Mouse (Mus musculus) adipocyte (in vitro differentiated cells): ENCODE data around the gene Pard3.
"Not testable (repeated sequence)": the region's sequence is repeated elsewhere in the genome, so short reads cannot be mapped to it uniquely, and the experiment has no call there.

Experiments
- DNase-seq: peaks from one replicate; pipeline ENCODE4 v3.0.0-alpha.2; 2016; ENCODE audit warnings: low spot score

Pard3 gene

DNA sequence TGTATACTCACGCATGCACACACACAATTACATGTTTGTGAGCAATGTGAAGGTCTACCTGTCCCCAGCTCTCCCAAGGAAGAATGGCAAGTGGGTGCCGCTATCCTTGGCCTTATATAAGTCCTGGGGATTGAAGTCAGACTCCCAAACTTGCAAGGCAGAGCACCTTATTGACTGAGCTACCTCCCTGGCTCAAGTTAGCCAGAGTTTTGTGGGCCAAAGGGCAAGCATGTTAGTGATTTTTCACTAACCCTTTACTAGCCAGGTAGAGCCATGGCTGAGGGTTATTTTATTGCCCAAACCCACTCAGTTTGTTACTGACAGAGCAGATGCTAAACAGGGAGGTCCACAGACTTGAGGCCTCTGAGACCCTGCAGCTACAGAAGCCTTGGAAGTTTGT lies 73.1 kb downstream of the Pard3 start:
- no peak for DNase-seq

DNA sequence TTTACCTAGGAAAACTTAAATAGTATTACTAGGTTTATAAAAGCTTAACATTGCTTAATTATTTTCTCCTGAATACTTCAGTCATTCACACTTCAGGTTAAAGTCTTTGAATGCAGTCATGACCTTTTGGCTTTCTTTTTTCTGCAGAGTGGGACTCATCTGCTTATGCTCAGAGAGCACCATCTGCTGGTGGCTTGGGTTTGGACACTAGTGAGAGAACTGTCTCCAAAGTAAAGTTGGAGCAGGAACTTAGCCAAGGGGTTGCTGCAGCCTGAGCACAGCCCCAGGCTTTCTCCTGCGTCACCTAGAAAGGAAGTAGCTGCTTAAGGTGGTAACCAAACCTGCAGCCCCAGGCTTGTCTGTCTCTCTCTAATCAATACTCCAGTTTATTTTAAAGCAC lies 75.5 kb downstream of the Pard3 start:
- DNase-seq = peak; percentile 83

DNA sequence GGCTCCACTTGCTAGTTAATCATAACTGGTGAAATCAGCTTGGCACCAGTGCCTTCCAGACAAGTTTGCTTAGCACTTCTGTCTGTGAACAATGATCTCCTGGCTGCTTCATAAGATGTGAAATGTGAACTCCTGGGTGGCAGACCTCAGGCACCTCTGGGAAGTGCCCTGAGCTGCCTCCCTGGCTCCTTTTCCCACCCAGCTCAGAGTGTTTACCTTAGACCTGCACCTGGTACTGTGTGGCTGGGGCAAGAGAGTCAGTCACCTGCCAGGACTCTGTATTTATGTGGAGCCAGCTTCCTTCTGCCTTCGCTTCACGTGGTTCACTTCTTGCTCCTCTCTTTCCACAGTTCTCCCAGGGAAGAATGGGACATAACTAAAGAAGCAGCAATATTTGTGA lies 77.3 kb downstream of the Pard3 start:
- no peak for DNase-seq

DNA sequence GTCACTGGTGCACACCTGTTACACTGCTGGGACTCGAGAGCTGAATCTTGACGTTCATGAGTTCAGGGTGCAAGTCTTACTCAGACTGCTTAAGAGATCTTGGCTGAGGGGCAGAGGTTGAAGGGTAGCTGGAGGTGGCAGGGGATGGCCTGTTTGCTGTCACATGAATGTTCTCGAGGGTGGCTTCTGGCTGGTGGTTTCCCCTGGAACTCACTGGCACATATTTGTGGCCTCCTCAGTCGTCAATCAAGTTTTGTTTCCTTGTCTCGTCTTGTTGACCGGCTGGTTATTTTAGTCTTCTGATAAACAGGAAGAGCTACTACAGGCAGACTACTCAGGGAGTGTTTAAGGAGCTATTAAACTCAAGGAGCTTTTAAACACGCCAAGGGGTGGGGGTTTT lies 79.9 kb downstream of the Pard3 start:
- DNase-seq = peak; percentile 8

DNA sequence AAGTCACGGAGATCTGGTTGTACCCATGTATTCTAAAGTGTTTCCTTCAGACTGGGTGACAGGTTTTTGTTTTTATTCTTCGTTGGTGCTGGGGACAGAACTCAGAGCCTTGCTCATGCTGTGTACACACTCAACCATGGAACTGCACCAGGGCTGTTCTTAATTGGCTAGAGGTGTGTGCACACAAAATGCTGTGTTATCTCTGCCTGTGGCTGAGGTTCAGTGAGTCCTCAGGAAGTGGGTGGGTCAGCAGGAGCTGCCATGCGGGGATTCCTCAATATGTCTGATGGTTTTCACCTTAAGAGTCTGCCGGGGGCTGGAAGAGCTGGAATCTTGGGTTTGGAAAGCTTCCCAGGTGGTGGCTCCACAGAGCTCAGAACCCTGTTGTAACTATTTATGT lies 80.9 kb downstream of the Pard3 start:
- no peak for DNase-seq

DNA sequence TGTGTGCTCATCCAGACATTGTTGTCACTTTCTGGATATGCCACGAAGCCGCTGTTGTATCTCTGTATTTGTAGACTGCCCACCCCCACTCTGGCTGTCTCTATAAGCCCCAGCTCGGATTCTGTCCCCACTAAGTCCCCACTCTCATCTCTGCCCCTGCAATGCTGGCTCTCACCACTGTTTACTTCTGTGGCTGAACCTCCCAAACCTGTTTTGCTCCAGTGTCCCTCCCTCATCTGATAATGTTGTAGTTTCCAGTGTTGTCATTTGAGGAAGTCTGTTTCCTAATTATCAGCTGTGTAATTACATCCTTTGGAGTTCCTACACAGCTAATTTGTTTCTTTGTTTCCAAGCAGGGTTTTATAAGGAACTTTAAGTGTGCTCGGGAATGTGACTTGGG lies 81.4 kb downstream of the Pard3 start:
- no peak for DNase-seq

DNA sequence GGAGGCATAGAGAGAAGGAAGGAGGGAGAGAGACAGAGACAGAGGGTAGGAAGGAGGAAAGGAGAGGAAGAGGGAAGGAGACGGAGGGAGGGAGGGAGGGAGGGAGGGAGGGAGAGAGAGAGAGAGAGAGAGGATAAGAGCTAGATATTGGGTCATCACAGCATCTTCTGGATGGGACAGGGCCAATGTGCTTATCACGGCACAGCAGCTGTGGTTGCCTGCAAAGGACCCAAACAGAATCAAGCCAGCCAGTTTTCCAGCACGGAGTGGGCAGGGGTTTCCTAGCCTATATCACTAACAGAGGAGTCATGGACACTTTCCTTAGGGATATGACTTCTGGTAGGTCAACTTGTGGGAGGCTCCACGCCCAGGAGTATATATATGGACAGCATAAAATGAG lies 82.4 kb downstream of the Pard3 start:
- no peak for DNase-seq

DNA sequence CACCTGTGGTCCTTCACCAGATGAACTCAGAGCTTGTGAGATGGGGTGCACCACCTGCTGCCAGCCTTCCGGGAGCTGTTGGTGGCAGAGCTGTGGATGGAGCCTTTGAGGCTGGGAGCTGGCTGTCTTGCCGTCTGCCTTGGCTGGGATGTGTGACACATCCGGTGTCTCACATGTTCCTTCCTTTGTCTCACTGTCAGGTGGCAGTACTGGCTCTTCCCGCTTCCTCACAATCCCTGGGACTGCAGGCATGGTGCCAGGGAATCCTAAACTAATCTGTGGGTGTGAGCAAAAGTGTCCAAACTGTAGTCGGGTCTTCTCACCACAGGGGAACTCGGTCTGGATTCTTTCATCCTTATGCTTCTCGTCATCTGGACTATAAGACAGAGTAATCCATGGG lies 85.1 kb downstream of the Pard3 start:
- no peak for DNase-seq

DNA sequence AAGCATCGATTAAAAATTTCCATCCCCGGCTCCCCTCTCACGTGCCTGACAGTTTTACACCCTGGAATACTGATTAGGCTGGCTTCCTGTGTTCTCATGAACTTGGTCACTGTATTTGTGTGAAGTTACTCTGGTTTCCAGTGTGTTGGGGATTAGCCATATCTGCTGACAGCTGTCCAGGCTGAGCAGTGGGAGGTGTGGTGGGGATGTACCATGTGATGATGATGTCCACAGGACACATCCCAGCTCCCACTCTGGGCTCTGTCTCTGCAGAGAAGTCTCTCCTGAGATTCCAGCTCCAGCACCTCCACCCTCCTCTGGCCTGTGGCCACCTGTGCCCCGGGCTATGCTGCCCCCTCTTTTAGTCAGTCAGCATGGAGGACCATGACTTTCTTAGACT lies 87.0 kb downstream of the Pard3 start:
- DNase-seq = no peak

DNA sequence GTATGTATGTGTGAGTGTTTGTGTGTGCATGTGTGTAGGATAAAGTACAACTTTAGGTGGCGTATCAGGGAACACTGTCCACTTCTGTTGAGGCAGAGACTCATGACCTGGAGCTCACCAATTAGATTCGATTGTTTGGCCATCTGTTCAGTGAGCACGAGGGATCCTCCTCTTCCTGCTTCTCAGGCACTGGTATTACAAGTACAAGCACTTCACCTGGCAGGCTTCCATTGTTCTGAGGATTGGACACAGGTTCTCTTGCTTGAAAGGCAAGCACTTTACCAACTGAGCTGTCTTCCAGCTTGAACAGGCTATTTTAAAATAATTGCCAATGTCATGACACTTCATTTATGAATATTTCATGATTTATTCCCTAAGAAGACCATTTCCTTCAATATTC lies 88.0 kb downstream of the Pard3 start:
- no peak for DNase-seq

DNA sequence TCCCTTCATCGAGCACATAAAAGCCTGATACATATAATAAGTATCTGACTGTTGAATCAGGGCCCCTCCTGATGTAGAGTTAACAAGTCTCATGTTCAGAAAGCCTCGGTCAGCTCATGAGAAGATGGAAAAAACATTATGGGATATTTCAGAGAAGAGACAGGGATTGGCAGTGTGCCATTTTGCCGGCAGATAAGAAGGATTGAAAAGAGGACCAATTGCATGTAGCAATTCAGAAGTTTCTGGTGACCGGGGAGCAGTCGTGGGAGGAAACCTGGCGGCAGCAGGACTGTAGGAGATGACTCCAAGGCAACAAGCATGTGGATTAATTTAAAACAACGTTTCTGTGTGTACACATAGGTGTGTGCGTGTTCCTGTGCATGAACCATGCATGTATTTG lies 93.4 kb downstream of the Pard3 start:
- no peak for DNase-seq

DNA sequence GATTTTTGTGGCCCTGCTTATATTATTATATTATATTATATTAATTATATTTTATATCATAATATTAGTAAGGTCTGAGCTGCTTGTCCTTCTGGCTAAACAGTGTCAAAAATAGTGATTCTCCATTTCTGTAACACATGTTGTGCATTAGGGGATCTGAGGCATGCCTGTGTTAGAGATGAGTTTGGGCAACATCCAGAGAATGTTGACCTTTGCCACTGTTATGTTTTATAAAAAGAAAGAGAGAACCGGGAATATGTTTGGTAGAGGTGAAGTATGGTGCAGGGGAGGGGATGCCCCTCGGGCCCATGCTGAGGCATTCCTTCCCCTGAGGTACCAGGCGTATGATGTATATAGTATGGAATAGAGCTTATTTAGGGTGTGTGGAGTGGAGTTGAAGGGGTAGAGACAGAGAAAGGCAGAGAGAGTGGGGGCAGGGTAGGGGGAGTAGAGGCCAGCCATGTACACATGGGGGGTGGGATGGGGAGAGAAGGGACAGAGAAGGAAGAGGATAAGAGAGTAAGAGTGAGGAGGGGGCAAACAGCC lies 95.8 kb downstream of the Pard3 start:
- no peak for DNase-seq

DNA sequence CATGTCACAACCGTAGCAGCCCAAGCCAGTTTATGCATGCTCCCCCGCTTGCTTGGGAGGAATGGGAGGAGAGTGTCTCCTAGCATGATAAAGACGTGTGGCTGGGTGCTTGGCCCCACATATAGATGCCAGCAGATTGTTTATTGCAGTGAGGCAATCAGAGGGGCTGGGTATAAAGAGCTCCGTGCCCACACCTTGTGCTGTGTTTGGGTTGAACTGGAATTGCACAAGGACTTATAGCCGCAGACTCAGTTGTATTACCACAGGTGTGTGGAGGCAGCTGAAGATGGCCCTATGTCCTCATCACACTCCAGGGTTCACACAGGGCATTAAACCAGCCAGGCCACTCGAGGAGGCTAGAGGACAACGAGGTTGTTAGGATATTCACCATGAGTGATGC lies 98.2 kb downstream of the Pard3 start:
- DNase-seq = no peak

DNA sequence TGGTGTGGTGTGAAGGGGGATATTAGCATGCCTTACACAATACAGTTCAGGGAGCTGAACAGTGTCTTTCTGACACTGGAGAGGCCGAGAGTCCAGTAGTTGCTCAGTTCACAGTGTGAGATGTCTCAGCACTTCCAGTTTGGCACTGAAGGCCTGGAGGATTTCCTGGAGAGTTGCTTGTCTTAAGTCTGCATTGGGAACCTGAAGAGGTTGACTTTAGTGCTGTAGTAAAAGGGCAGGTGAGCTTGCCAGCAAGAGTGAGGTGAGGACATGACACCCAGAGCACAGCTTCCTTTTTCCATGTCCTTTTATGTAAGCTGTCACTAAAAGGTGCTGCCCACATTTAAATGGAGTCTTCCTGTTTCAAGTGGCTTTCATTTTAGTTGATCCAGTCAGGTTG lies 99.1 kb downstream of the Pard3 start:
- DNase-seq = no peak

DNA sequence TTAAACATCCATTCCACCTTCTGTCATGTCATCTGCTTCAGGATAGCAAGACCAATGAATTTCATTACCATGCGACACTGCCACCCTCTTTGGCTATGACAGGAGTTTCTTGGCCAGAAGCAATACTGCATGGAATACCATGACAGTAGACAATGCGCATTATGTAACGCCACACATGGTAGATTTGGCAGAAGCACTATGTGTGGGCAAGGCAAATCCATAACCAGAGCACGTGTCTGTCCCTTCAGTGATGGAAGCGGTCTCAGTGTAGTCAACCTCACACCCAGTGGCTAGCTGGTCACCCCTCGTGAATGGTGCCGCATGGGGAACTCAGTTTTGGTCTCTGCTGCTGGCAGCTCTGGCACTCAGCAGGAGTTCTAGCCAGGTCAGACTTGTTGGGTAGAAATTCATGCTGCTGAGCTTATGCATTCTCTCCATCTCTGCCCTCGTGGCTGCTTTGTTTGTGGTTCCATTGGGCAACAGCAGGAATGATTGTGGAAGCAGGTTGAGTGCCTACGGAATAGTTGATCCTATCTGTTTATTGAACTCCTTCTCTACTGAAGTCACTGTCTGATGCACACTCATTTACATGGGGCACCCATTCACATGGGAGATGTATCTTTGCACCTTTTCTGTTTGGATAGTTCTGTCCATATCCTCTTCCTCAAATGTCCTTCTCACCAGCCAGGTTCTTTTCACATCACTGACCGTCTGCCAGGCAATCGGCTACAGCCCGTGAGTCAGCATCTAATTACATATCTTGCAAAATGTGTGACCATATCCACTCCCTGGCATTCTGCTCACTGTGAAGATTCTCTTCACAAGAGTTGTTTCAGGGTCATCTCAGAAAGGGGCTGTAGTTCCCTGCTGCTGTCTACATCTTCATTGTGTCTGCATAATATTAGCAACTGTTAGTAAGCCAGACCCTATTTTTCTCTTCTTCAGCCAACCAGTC lies 100.9 kb downstream of the Pard3 start:
- DNase-seq = no peak

DNA sequence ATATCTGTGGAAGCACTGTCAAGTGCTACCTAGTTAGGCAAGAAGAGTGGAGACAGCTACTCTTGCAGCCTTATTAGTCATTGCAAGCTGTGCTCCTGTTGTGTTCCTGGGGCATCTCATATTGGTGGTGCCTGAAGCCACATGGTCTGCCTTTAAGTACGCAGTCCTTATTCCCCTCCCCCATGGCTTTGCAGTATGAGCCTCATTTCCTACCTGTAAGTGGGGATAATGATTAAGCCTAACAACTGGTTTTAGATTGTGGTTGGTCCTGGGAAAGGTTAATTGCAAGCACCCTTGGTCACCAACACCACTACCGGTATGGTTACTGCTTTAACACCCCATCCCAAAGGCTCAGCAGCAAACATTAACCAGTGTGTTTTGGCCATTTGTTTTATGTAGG lies 104.8 kb downstream of the Pard3 start:
- DNase-seq = no peak

DNA sequence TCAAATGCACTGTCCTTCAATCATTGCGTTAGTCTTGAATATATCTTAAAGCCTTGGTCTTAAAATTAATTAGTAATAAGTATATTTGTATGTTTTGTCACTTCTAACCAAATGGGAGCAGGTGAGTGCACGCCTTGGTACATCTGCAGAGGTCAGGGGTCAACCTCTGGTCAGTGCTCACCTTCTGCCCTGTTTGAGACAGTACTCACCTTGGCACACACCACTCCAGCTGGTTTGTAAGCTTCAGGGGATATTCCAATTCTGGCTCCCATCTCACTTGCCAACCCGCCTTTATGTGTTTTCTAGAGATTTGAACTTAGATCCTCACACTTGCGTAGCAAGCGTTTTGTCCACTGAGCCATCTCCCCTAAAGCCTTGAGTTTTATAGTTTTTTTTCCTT lies 105.7 kb downstream of the Pard3 start:
- no peak for DNase-seq

DNA sequence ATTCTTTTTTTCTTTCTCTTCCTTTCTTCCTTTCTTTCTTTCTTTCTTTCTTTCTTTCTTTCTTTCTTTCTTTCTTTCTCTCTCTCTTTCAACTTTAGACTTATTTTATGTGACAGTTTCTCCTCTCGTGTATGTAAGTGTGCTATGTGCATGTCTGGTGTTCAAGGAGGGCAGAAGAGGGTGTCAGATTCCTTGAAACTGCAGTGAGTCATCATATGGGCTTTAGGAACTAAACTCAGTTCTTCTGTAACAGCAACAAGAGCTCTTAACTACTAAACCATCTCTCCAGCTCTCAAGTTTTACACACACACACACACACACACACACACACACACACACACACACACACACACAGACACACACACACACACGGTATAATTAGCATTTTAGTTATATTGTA lies 106.7 kb downstream of the Pard3 start:
- DNase-seq = not testable (repeated sequence)

DNA sequence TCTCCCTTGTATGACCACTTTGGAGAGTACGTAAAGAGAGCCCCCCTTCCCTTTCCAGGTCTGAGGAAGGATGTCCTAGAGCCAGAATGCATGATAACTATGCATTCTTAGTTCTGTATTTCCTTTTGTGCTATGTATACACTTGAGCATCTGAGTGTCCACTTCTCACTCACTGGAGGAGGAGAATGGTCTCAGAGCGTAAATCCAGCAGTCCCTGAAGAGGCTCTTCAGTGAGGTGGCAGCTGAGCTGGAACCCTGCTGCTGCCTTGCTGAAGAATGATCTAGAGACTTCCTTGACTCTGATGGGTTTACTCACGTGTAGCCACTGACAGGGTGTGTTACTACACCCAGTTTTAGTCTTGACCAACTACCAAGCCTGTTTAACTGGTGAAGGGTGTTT lies 107.2 kb downstream of the Pard3 start:
- DNase-seq = no peak

DNA sequence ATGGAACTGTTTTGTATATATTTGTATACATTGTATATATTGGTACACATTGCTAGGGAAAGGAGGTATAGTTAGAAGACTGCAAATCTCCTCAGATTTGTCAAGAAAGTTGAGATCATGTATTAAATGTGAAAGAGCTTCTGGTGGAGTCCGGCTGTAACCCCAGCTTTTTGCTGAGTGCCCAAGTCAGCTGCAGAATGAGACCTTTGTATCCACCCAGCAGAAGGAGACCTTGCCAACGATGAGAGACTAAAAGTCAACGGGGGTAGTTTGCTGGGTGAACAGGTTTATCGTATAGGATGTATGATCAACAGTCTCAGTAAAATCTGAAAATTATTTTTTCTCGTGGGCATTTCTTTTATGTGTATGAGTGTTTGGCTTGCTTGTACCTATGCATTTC lies 109.8 kb downstream of the Pard3 start:
- DNase-seq = no peak

DNA sequence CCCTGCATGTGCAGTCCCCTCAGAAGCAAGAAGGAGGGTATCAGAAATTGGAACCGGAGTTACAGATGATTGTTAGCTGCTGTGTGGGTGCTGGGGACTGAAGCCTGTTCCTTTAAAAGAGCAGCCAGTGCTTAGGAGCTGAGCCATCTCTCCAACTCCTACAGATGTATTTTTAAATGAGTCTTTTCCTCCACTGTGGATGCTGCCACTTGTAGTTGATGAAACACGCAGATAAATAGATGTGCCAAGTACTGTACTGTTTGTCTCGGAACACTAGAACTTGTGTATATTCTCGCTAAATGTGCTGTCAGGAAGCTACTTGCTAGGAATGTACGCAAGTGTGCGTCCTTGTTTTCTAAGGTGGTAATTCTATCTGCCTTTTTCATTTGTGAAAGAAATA lies 110.7 kb downstream of the Pard3 start:
- DNase-seq = no peak

DNA sequence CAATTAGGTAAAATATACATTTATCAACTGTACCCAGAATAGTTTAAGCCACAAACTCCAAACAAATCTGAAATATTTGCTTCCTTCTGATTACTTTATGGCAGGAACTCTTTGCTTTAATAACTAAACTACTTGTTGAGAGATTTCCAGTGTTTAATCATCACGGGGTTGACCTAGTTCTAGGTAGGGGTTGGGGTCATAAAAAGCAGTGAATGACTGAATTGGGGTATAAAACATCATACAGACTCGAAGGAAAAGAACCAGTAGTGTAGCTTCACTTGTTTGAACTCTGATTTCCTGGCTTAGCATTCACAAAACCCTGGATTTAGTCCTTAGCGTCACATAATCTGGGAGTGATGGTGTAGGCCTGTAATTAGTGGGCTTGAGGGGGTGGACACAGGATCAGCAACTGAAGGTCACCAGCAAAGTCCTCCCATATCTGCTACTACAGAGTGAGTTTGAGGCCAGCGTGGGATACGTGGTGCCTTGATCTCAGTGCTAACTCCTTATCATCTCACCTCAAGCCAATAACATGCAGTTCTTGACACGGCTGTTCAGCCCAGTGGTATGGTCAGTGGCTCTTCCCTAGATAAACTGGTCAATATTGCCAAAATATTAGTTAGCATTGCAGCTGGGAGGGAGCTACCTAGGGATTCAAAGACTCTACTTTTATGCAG lies 111.6 kb downstream of the Pard3 start:
- no peak for DNase-seq

DNA sequence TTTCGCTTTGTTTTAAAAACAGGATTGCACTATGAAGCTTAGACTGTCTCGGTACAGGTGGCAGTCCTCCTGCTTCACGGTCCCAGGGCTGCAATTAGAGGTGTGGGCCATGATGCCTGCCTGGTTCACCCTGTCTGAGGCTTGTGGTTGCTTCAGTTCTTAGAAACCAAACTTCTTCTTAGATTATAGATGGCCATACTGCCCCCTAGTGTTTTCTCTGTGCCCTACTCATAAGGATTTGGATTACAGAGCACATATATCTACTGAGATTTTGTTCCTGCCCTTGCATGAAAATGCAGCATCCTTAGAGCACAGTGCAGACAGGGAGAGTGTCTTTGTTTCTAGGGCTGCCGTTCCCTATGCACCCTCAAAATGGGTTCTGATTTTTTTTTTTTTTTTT lies 114.9 kb downstream of the Pard3 start:
- peak; percentile 60 for DNase-seq
